Mouse (Mus musculus) midbrain, embryonic 12.5 days (tissue): ENCODE results near the gene Mn1. TPM values are rescaled to one million over a fixed set of nuclear protein-coding genes. Genes with fewer than 3 reads are reported as not detected.
A peak's percentile ranks its signal among the peaks of the same experiment; 100 is the strongest.

Source experiments
- ATAC-seq: fragments of 200-750 bp; cut with Nextera tagmentation; 2 replicates; pipeline ENCODE4 v1.8.0; 2017; ENCODE audit warnings: low read depth, moderate TSS enrichment, moderate library complexity; ENCODE audit not compliant: low FRiP score
- H3K27ac ChIP-seq: fragments of 300-500 bp; sonication (generic); replicated peaks from 2 replicates; pipeline ENCODE4 v1.5.1; 2016; ENCODE audit warnings: mild to moderate bottlenecking
- H3K27me3 ChIP-seq: fragments of 300-500 bp; sonication (generic); 2 replicates; pipeline ENCODE4 v1.6.1; 2016; ENCODE audit warnings: mild to moderate bottlenecking
- H3K36me3 ChIP-seq: fragments of 300-500 bp; sonication (generic); 2 replicates; pipeline ENCODE4 v1.6.1; 2016
- H3K4me1 ChIP-seq: fragments of 300-500 bp; sonication (generic); 2 replicates; pipeline ENCODE4 v1.6.1; 2016
- H3K4me2 ChIP-seq: fragments of 300-500 bp; sonication (generic); replicated peaks from 2 replicates; pipeline ENCODE4 v1.6.1; 2016; ENCODE audit warnings: mild to moderate bottlenecking, moderate library complexity
- H3K4me3 ChIP-seq: fragments of 300-500 bp; sonication (generic); 2 replicates; pipeline ENCODE4 v1.5.1; 2016; ENCODE audit warnings: mild to moderate bottlenecking
- H3K9ac ChIP-seq: fragments of 300-500 bp; sonication (generic); replicated peaks from 2 replicates; pipeline ENCODE4 v1.6.1; 2016; ENCODE audit warnings: mild to moderate bottlenecking, moderate library complexity
- H3K9me3 ChIP-seq: fragments of 300-500 bp; sonication (generic); 2 replicates; pipeline ENCODE4 v1.6.1; 2016; ENCODE audit warnings: mild to moderate bottlenecking
- WGBS: fragments of 180-500 bp; shearing (Covaris S2); methylation state at CpG from one replicate; pipeline ENCODE4 v1.1.7; 2016; 5-methylcytosine and 5-hydroxymethylcytosine counted together
- polyA plus RNA-seq: library from polyadenylated mRNA; unstranded; fragments of >200 nt; fragmentation: Nextera tagmentation; extraction: Ambion mirVana; gene quantifications from 2 replicates; pipeline ENCODE4 v1.2.1, GENCODE M21; 2016

Gene Mn1
- polyA plus RNA-seq = 55.9 and 61.8 TPM in 2 replicates

GRCm38 (mm10) chr5:111416591-111417374 is at the start of gene Mn1:
Gene Mn1, plus strand, starts transcription at chr5:111417362.
- 1% methylated on average over 79 of the region's 88 CpGs for WGBS
- ATAC-seq = peak; percentile 94
- H3K4me1 ChIP-seq = peaks cover 63% of the 10 kb centered on the region

DNA sequence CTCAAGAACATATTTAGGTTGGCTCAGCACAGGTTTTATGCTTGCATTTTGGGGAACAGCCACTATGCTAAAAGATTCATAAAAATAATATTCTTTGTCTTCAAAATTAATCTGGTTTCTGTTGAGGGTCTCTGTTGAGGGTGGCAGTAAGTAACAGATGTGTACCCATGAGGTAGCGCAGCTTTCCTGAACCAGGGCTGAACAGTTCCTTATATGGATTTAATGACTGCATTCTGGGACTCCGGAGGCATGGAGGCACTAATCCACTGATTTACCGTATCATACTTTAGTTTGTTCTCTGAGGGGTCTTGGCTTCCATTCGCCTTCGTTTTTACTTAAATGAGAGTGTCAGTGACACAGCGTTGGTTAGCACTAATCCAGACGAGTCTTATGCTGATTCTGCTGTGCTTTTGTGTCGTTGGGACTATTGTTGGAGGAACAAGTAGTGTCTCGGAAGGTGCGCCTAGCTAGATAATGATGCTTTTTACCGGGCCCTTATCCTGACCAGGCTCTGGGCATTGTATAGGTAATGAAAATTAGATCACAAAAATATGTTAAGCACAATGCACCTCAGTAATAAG is 49.1 kb upstream of the Mn1 start:
- Histone ChIP-seq H3K4me3 (no peak overlapping the region), H3K36me3 (peaks cover 37% of the 10 kb centered on the region), H3K9ac (0 out of 2 replicates have a peak overlapping the region, but pooled peaks have one; percentile 24), H3K4me2 (0 out of 2 replicates have a peak overlapping the region, but pooled peaks have one; percentile 17), H3K27me3 (no peaks in the 10 kb centered on the region), H3K4me1 (peaks cover 33% of the 10 kb centered on the region), H3K9me3 (no peaks in the 10 kb centered on the region), H3K27ac (peak overlapping the region; percentile 89)
- ATAC-seq = peak; percentile 58
- 24% methylated on average over 11 of the region's 11 CpGs for WGBS

More at GRCm38 (mm10) chr5:111416591-111417374, at the start of gene Mn1:
- no peaks in the 10 kb centered on the region for H3K9me3 ChIP-seq
- peak within 1 kb of the TSS; percentile 100 for H3K9ac ChIP-seq
- H3K4me3 ChIP-seq = peak within 1 kb of the TSS; percentile 76
- H3K36me3 ChIP-seq = peaks cover 35% of the 10 kb centered on the region
- peak within 1 kb of the TSS; percentile 99 for H3K4me2 ChIP-seq
- peak within 1 kb of the TSS; percentile 99 for H3K27ac ChIP-seq
- peaks cover 11% of the 10 kb centered on the region for H3K27me3 ChIP-seq

GRCm38 (mm10) chr5:111368576-111368975 is 48.6 kb upstream of the Mn1 start:
- Histone ChIP-seq H3K9ac (no peak overlapping the region), H3K36me3 (peaks cover 42% of the 10 kb centered on the region), H3K27ac (peak overlapping the region; percentile 89), H3K9me3 (no peaks in the 10 kb centered on the region), H3K4me3 (no peak overlapping the region), H3K4me2 (0 out of 2 replicates have a peak overlapping the region, but pooled peaks have one; percentile 13), H3K27me3 (no peaks in the 10 kb centered on the region), H3K4me1 (peaks cover 31% of the 10 kb centered on the region)
- WGBS = 42% methylated on average over 5 of the region's 5 CpGs
- ATAC-seq = peak; percentile 79

DNA sequence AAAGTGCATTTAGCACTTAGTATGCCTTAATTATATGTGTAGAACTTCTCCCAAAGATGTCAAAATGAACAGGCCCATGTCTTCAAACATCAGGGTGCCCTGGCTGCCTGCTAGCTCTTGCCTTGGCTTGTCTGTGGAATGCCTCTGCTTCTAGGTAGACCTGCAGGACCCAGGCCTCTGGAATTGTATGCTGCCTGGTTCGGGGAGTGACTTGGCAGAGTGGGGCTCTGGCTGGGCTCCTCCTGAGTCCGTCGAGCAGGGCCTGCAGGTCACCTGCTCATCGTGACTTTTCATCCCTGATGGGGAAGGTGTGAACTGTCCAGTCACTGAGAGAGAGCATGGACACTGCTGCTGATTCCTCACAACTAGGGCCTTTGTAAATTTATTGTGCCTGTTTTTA is 41.5 kb upstream of the Mn1 start:
- Histone ChIP-seq H3K27ac (no peak overlapping the region), H3K27me3 (no peaks in the 10 kb centered on the region), H3K4me3 (no peak overlapping the region), H3K36me3 (peaks cover 85% of the 10 kb centered on the region), H3K9me3 (no peaks in the 10 kb centered on the region), H3K9ac (no peak overlapping the region), H3K4me1 (no peaks in the 10 kb centered on the region; the same call in 1 of the 2 replicates), H3K4me2 (no peak overlapping the region)
- no peak for ATAC-seq
- 89% methylated on average over 4 of the region's 4 CpGs for WGBS

DNA sequence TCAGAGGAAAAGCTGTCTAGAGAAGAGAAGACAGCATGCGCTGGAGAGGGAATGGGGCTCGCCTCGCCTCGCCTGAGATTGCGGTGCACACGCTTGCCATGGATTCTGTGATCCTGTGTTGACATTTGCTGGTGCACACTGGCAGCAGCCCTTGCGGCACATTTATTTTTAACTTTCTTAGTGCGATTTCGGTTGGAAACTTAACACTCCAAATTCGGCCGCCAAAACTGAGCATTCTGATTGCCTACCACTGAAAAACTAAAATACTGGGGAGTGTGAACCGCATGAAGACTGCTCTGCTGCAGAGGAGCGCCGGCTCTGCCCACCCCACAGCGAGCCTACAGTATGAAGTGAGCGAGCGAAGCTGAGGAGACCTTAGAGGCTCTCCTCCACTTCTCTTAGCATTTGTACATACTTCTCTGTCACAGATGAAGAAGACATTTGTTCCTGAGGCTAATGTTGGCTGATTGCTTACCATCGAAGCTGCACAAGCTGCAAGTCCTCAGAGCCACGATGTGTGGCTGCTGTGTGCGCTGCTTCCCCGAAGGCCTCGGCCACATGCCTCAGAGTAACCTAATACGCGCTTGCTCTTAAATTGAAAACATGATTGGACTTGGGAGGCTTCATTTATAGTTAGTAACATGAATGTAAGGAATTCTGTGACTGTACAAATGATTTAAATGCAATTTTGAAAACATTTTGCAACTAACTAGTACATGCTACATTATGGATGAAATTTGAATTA is 40.7 kb upstream of the Mn1 start:
- H3K4me1 ChIP-seq = no peaks in the 10 kb centered on the region; the same call in 1 of the 2 replicates
- H3K27me3 ChIP-seq = no peaks in the 10 kb centered on the region
- no peaks in the 10 kb centered on the region for H3K9me3 ChIP-seq
- H3K4me2 ChIP-seq = no peak overlapping the region
- ATAC-seq = no peak
- no peak overlapping the region for H3K4me3 ChIP-seq
- 94% methylated on average over 24 of the region's 24 CpGs for WGBS
- peaks cover 84% of the 10 kb centered on the region for H3K36me3 ChIP-seq
- no peak overlapping the region for H3K27ac ChIP-seq
- H3K9ac ChIP-seq = no peak overlapping the region

GRCm38 (mm10) chr5:111378126-111378993 is 38.8 kb upstream of the Mn1 start:
- no peak overlapping the region for H3K4me3 ChIP-seq
- no peak overlapping the region for H3K9ac ChIP-seq
- H3K4me1 ChIP-seq = no peaks in the 10 kb centered on the region; the same call in 1 of the 2 replicates
- H3K36me3 ChIP-seq = peaks cover 78% of the 10 kb centered on the region
- 76% methylated on average over 7 of the region's 7 CpGs for WGBS
- no peak for ATAC-seq
- H3K4me2 ChIP-seq = no peak overlapping the region
- H3K9me3 ChIP-seq = no peaks in the 10 kb centered on the region
- H3K27ac ChIP-seq = 0 out of 2 replicates have a peak overlapping the region, but pooled peaks have one; percentile 15
- no peaks in the 10 kb centered on the region for H3K27me3 ChIP-seq

- Histone ChIP-seq H3K4me2 (no peak overlapping the region), H3K4me3 (no peak overlapping the region), H3K27me3 (no peaks in the 10 kb centered on the region), H3K4me1 (no peaks in the 10 kb centered on the region; the same call in 1 of the 2 replicates), H3K36me3 (peaks cover 87% of the 10 kb centered on the region), H3K27ac (no peak overlapping the region), H3K9me3 (no peaks in the 10 kb centered on the region), H3K9ac (no peak overlapping the region)
- 87% methylated on average over 5 of the region's 5 CpGs for WGBS
- no peak for ATAC-seq
Measured at GRCm38 (mm10) chr5:111383335-111383734, 33.8 kb upstream of the Mn1 start.

GRCm38 (mm10) chr5:111390911-111391310 is 26.3 kb upstream of the Mn1 start:
- no peak for ATAC-seq
- H3K4me1 ChIP-seq = peaks cover 38% of the 10 kb centered on the region
- no peaks in the 10 kb centered on the region for H3K9me3 ChIP-seq
- H3K36me3 ChIP-seq = peaks cover 33% of the 10 kb centered on the region
- peaks cover 3% of the 10 kb centered on the region; the same call in 1 of the 2 replicates for H3K27me3 ChIP-seq
- H3K4me2 ChIP-seq = no peak overlapping the region
- no peak overlapping the region for H3K9ac ChIP-seq
- no peak overlapping the region for H3K27ac ChIP-seq
- H3K4me3 ChIP-seq = no peak overlapping the region
- WGBS = 86% methylated on average over 10 of the region's 10 CpGs

DNA sequence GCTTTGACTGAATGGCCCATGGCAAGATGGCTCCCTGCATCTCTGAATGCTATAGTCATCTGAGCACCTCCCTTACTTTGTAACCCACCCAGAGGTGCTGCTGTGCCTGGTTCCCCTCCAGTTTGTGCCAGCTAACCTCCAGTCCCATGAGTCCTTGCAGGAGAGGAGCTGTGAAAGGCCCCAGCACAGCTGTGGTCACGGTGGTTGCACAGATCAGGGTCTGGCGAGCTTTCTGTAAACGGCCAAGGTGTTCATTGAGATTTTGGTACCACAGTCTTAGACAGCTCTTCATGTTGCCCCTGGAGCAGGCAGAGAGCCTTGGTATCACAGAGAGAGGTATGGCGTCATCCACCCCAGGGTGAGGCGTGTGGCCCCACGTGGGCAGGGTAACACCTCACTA is 25.7 kb upstream of the Mn1 start:
- 88% methylated on average over 6 of the region's 6 CpGs for WGBS
- no peak for ATAC-seq
- Histone ChIP-seq H3K4me1 (peaks cover 42% of the 10 kb centered on the region), H3K36me3 (peaks cover 28% of the 10 kb centered on the region), H3K4me3 (no peak overlapping the region), H3K27ac (no peak overlapping the region), H3K9me3 (no peaks in the 10 kb centered on the region), H3K9ac (no peak overlapping the region), H3K27me3 (peaks cover 3% of the 10 kb centered on the region; the same call in 1 of the 2 replicates), H3K4me2 (no peak overlapping the region)

- H3K4me3 ChIP-seq = peak overlapping the region; percentile 17
- peaks cover 11% of the 10 kb centered on the region for H3K36me3 ChIP-seq
- H3K9ac ChIP-seq = 0 out of 2 replicates have a peak overlapping the region, but pooled peaks have one; percentile 3
- WGBS = 8% methylated on average over 17 of the region's 17 CpGs
- H3K4me2 ChIP-seq = peak overlapping the region; percentile 51
- peaks cover 47% of the 10 kb centered on the region for H3K4me1 ChIP-seq
- H3K27ac ChIP-seq = peak overlapping the region; percentile 82
- peak; percentile 86 for ATAC-seq
- peaks cover 12% of the 10 kb centered on the region for H3K27me3 ChIP-seq
- no peaks in the 10 kb centered on the region for H3K9me3 ChIP-seq
Measured at GRCm38 (mm10) chr5:111393346-111394197, 23.6 kb upstream of the Mn1 start.
